Mouse (Mus musculus) right cerebral cortex, postnatal 36 days (tissue): ENCODE results near the gene Phgdh.

Experiments
- DNase-seq, 2 experiments: peaks; one replicate each; pipeline ENCODE4 v3.0.0; 2022; ENCODE audit warnings: low spot score in 2 of 2, mixed read lengths in 1 of 2

The Phgdh gene

DNA sequence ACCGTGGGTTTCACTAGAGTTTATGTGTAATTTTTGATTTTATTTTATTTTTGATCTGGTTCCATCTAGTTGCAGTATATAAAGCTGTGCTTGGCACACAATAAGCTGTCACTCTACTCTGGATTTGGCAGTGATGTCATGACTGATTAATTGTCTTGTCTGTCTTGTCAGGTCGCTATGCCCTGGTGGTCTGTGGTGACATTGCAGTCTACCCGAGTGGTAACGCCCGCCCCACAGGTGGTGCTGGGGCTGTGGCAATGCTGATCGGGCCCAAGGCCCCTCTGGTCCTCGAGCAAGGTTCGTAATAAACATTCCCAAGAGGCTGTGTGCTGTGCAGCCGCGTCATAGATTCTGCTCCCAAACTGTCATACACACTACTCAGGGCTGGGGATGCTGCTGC, 43.8 kb downstream of the Phgdh start:
- DNase-seq: no peak

DNA sequence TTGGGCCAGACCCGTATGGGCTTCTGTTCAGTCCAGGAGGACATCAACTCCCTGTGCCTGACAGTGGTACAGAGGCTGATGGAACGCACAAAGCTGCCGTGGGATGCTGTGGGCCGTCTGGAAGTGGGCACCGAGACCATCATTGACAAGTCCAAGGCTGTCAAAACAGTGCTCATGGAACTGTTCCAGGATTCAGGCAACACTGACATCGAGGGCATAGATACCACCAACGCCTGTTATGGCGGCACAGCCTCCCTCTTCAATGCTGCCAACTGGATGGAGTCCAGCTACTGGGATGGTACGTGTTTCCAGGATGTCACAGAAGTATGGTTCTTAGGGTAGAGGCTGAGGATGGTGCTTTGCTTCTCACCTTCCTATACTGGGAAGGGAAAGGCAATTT, 48.7 kb downstream of the Phgdh start:
- no peak for DNase-seq

DNA sequence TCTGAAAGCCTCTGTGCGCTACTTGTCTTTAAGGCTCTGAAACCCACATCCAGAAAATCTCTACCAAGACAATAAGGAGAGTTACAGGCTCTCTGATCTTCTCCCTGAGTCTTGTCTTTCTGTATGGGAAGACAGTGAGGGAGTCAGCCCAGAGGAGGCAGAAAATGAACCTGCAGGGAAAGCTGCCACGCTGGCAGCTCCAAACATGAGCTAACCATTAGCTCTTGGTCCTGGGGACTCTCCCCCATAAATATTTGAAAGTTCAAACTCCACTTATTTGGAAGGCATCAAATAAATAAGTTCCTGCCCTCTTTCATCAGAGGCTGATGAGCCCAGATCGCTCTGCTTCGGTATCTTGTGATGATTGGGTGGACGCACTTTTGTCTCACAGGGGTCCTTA, 56.6 kb downstream of the Phgdh start:
- no peak for DNase-seq

DNA sequence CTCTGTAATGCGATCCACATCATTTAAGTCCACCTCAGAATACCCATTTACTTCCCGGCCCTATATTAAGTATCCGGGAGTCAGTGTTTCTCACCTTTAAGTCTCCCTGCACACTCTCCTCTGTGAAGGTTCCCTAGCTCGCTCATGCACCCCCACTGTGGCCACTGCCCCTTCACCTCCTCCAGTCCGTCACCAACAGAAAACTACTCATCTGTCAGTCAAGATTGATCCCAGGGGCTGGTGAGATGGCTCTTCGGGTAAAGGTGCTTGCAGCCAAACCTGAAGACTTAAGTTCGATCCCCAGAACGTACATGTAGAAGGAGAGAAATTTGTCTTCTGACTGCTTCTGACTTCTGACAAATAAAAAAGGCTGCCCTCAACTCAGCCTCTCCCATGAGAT, 57.4 kb downstream of the Phgdh start:
- DNase-seq: no peak

DNA sequence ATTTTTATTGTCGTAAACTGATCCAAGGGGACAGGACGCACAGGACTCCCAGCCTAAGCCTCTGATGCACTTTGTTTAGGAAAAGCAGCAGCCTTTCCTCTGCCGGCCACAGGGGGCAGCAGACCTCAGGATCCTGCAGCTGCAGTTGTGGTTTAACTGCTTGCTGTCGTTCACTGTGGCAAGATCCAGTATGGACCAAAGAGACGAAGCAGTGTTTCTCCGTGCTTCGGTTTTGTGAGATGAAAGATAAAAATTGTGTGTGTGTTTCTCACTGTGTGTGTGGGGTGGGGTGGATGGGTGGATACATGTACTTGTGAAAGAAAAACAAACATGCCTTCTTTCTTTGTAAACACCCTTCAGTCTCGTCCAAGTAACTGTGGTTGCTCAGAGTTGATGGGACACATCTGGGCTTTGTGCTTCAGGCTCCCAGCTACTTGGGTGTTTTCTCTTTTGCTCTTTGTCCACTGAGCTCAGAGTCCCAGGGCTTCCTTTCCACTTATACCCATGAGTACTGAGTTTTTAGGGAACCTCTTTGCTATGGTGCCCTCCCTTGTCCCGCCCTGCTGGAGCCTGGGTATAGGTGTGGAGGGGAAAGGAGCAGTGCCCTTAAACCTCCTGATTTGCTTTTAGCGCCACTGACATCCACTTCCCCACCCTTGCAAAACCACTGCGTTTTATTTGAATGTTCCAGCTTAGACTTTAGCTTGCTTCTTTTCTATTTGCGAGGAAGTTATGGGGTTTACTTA, 58.7 kb downstream of the Phgdh start:
- DNase-seq: peak; percentile 26 to 31

DNA sequence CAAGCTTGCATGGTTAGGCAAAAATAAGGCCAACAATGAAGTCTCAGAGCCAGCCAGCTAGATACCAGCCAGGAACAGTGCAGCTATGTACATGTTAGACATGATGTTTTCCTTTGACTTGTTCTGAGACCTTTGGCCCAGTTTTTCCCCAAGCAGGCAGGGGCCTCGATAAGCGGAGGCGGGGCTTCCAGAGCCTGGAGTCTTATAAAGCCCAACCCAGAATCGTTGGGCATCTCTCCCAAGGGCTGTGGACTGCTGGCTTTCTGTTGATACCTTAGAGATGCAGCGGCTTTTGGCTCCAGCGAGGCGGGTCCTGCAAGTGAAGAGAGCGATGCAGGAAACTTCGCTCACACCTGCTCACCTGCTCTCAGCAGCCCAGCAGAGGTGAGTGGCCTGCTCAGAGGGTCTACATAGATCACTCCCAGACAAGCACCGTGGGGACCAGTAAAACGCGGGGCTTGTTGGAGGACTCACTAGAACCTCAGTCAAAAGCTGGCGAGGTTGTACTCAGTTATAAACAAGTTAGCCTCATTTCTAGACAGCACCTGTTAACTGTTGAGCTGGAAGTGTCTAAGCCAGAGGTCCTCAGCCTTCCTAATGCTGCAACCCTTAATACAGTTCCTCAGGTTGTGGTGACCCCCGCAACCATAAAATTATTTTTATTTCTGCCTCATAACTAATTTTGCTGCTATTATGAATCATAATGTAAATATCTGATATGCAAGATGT, 59.4 kb downstream of the Phgdh start, which contains the start of gene Hmgcs2:
TSS of gene Hmgcs2 (plus strand) at position 232 of the 729 bp plus-strand sequence.
- no peak for DNase-seq

DNA sequence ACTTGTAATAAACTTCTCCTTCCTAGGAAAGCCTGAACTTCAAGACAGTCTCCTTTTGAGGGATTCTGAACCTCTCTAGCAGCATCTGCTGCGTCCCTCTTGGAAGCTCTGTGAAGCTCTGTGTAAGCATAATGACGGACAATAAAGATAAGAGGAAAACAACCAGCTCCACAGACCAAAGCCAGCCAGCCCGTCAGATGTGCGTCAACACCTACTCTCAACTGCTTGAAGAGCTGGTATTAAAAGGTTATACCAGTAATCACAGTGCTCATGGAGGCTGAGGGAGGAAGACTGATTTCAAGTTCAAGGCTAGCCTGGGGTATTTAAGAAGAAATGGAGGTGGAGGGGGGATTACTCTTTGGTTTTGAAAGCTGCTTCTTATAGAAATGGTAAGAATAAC, 60.1 kb downstream of the Phgdh start:
- no peak for DNase-seq

DNA sequence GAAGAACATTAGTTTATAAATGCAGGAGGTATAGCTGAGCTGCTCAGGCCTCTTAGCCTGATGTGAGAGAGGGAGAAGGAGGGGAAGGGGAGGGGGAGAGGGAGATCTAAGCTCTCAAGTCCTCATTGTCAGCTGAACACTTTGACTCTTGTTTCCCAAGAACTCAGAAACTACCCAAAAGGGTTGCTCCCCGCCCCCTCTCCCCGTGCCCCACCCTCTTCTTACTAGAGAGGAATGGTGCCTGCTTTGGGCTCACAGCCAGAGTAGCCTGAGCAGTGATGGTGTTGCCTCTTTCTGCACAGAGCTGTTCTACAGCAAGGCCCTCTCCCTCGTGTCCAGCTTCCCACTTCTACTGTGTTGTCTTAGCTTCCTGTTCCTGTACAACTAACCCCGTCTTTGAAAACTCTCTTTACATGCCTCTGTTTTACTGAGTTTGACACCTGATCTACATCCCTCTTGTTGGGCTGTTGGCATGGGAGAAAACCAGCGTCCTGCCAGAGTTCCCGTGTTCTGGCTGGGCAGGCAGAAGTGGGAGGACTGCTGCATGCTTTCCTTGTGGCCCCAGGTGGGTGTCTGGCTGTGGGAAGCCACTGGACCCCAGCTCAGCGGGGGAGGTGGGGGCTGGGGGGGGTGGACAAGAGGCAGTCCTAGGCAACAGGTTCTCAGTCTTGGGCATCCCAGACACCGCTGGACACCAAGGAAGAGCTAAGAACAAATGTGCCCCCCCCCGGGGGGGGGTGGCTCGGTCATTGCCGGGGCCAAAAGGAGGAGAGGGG, 66.0 kb downstream of the Phgdh start:
- DNase-seq: no peak

DNA sequence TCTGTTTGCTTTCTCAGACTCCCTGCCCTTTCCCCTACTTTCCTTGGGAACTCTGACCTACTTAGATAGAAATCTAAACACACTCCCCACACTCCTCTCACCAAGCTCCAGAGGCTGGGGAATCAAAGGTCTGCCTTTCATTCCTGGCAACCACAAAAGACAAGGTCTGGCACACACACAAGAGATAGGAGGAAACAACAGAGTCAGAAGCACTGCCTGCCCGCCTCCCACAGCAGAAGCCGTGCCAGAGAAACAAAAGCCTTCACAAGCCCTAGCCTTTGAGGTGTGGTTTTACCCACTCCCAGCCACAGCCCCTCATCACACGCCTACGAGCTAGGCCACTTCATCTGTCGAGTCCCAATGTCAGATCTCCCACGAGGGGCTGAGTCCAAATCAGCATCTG, 72.5 kb downstream of the Phgdh start:
- no peak for DNase-seq
